Mouse (Mus musculus): ENCODE measurements around the gene Mrpl22. TPM values are rescaled to one million over a fixed set of nuclear protein-coding genes. Genes with fewer than 3 reads are reported as not detected.

The Mrpl22 gene
- 93.1 TPM for polyA plus RNA-seq (2017; shearing (Covaris generic))

GRCm38 (mm10) chr11:58171459-58172091 lies at the start of gene Mrpl22:
TSS of gene Mrpl22 (plus strand) at chr11:58171661.

GRCm38 (mm10) chr11:58168167-58168915 lies 3.1 kb upstream of the Mrpl22 start, which contains the start of gene Gemin5:
TSS of gene Gemin5 (minus strand) at chr11:58168539.

DNA sequence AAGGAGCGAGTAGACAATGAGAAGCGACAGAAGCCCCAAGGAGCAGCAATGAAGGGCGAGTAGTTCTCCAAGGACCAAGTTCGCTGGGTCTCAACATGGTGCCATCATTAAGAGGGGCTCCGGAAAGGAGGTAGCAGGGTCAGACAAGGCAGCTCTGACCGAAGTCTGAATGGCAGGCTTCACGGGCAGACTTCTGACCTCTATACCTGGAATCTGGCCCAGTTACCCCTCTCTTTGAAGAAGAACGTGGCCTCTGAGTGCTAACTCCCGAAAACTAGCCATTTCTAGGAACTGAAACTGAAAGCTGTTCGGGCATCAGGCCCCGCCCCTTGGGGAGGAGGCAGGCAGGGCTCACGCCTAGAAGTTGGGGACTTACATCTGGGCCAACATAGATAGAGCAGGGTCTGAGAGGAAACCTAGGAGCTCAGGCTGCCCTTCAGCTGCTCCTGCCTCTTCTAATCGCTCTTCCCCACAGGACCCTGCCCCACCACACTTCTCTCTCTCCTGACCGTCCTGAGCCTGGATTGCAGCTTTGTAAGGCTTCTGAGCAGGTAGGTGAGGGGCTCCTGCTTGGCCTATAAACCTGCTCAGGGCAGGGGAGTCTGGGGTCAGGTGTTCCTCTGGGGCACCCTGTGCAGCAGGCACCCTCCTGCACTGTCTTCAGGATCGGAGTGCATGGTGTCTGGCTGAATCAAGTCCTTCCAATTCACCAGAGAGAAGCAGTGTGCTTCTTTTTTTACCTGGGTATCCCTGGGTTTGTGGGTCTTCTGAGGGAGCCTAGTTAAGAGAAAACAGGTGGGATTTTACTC lies 28.0 kb downstream of the Mrpl22 start, which contains the start of the genes Igtp and Irgm2:
Gene Igtp, plus strand, starts transcription at position 328 of the 809 bp plus-strand sequence.
Gene Irgm2, plus strand, starts transcription at position 390 of the 809 bp plus-strand sequence.

Other genes starting within 250 kb of the Mrpl22 start
- 16.3 TPM for gene Larp1, start 162.6 kb upstream of the Mrpl22 start, polyA plus RNA-seq (2017; shearing (Covaris generic))
- gene Gm12248, start 78.5 kb upstream of the Mrpl22 start, polyA plus RNA-seq (2017; shearing (Covaris generic)), result 0.24 TPM
- gene Cnot8, start 67.5 kb upstream of the Mrpl22 start, polyA plus RNA-seq (2017; shearing (Covaris generic)), result 129 TPM
- gene Gemin5, start 3.1 kb upstream of the Mrpl22 start, polyA plus RNA-seq (2017; shearing (Covaris generic)), result 8.9 TPM
- gene Igtp, start 27.9 kb downstream of the Mrpl22 start, polyA plus RNA-seq (2017; shearing (Covaris generic)), result 465 TPM
- gene Irgm2, start 28.0 kb downstream of the Mrpl22 start, polyA plus RNA-seq (2017; shearing (Covaris generic)), result 79.4 TPM
- not detected for gene 4930438A08Rik, start 103.1 kb downstream of the Mrpl22 start, polyA plus RNA-seq (2017; shearing (Covaris generic))
- 14.4 TPM for gene Zfp692, start 135.4 kb downstream of the Mrpl22 start, polyA plus RNA-seq (2017; shearing (Covaris generic))
- 53.7 TPM for gene Zfp672, start 158.7 kb downstream of the Mrpl22 start, polyA plus RNA-seq (2017; shearing (Covaris generic))
- 30.6 TPM for gene Sh3bp5l, start 159.1 kb downstream of the Mrpl22 start, polyA plus RNA-seq (2017; shearing (Covaris generic))
- not detected for gene Lypd8, start 207.4 kb downstream of the Mrpl22 start, polyA plus RNA-seq (2017; shearing (Covaris generic))
- gene 1810065E05Rik, start 249.4 kb downstream of the Mrpl22 start, polyA plus RNA-seq (2017; shearing (Covaris generic)), result not detected

All from CD4-positive, CD25-positive, alpha-beta regulatory T cell, adult 9 weeks (primary cell).